Mouse (Mus musculus) C2C12 (cell line): Measurements from ENCODE around the gene Smok3a.

Experiments
- CEBPB ChIP-seq: IDR thresholded peaks from one replicate; pipeline ENCODE4 v1.6.1; 2011; ENCODE audit warnings: low read depth, mild to moderate bottlenecking, control low read depth, moderate library complexity
- CTCF ChIP-seq: IDR thresholded peaks from one replicate; pipeline ENCODE4 v1.5.1; 2011; ENCODE audit not compliant: control insufficient read depth, insufficient read depth, insufficient read length
- FOSL1 ChIP-seq: IDR thresholded peaks from one replicate; pipeline ENCODE4 v1.8.0; 2011; ENCODE audit warnings: mild to moderate bottlenecking, low read length; ENCODE audit not compliant: poor library complexity, insufficient read depth, severe bottlenecking
- MAX ChIP-seq: IDR thresholded peaks from one replicate; pipeline ENCODE4 v1.6.1; 2011; ENCODE audit warnings: mild to moderate bottlenecking, control low read depth
- MYOD1 ChIP-seq: IDR thresholded peaks from one replicate; pipeline ENCODE4 v1.6.1; 2011; ENCODE audit warnings: low read depth; ENCODE audit not compliant: control insufficient read depth, insufficient read length
- USF1 ChIP-seq: IDR thresholded peaks from one replicate; pipeline ENCODE4 v1.6.1; 2011; ENCODE audit warnings: low read depth, mild to moderate bottlenecking, control low read depth, moderate library complexity

DNA sequence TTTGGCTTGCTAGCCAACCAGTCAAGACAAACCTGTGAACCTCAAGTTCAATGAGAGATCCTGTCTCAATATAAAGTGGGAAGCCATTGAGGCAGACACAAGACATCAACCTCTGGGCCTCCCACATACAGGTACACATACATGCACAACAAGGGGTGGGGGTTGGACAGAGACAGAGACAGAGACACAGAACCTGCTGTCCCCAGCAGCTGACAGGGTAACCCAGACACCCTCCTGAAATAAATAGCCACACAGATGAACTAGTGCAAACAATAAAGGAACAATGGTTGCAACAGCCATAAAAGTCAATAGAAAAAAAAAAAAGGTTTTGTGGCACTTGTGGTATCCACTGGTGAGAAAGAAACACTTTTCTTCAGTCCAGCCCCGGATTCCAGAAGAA, 45.6 kb upstream of the Smok3a start:
- TF ChIP-seq CEBPB (no peak), CTCF (no peak), USF1 (no peak), FOSL1 (no peak), MAX (no peak), MYOD1 (no peak)
